In genomic region chr12:103969577-103970116, GRCm38 (mm10) we compare ENCODE assay signal across 21 mouse cellular contexts. TPM values are rescaled to one million over a fixed set of nuclear protein-coding genes. Genes with fewer than 3 reads are reported as not detected.
DNase-seq lines count a peak whose midpoint lies in the region; ATAC-seq and TF ChIP-seq lines count a peak whose summit lies in the region.
"Had no signal": no experiment of that assay in that cellular context is flagged by ENCODE, and none has a peak within 500 bp of the region (broad histone marks: within the 10 kb centered on the region; RNA-seq: fewer than 3 reads in every experiment).

No protein-coding gene starts in this region.

- peak overlapping the region; percentile 86 for H3K27ac ChIP-seq in intestine, postnatal 0 days (ENCODE audit: low read depth, low read length)
- H3K27ac ChIP-seq: embryonic facial prominence, embryonic 10.5 days; forebrain, embryonic 10.5 days; hindbrain, embryonic 10.5 days; hindbrain, embryonic 14.5 days had no signal

- no peak overlapping the region for H3K4me2 ChIP-seq in intestine, postnatal 0 days (replicated peaks; ENCODE audit: low read depth)
- H3K4me2 ChIP-seq: heart, embryonic 12.5 days; hindbrain, embryonic 14.5 days had no signal

- no peak overlapping the region for H3K9ac ChIP-seq in intestine, postnatal 0 days (ENCODE audit: low read depth, low read length)
- H3K9ac ChIP-seq: heart, embryonic 12.5 days; hindbrain, embryonic 14.5 days had no signal

- H3K27me3 ChIP-seq in intestine, postnatal 0 days (replicated peaks; ENCODE audit: control insufficient read depth, insufficient read depth, low read length), result no peaks in the 10 kb centered on the region
- H3K27me3 ChIP-seq: heart, embryonic 12.5 days had no signal

- H3K36me3 ChIP-seq in intestine, postnatal 0 days (ENCODE audit: control insufficient read depth, insufficient read depth), result no peaks in the 10 kb centered on the region
- H3K36me3 ChIP-seq: embryonic facial prominence, embryonic 10.5 days; forebrain, embryonic 10.5 days; G1E; heart, embryonic 12.5 days; hindbrain, embryonic 10.5 days had no signal

- H3K9me3 ChIP-seq in intestine, postnatal 0 days (ENCODE audit: control insufficient read depth), result no peaks in the 10 kb centered on the region

- TF ChIP-seq CTCF in intestine, postnatal 0 days (IDR thresholded peaks at IDR 0.05; ENCODE audit: low read depth), result no peak

- no peak overlapping the region for H3K4me3 ChIP-seq in intestine, postnatal 0 days (ENCODE audit: low read depth, low read length)
- H3K4me3 ChIP-seq: embryonic facial prominence, embryonic 10.5 days; forebrain, embryonic 10.5 days; heart, embryonic 12.5 days; hindbrain, embryonic 10.5 days had no signal

- 38% methylated on average over 9 of the region's 9 CpGs for WGBS in intestine, postnatal 0 days

- no peaks in the 10 kb centered on the region for H3K4me1 ChIP-seq in intestine, postnatal 0 days (replicated peaks; ENCODE audit: control insufficient read depth, insufficient read depth, low read length)
- H3K4me1 ChIP-seq: embryonic facial prominence, embryonic 10.5 days; forebrain, embryonic 10.5 days; heart, embryonic 12.5 days; hindbrain, embryonic 10.5 days had no signal

- DNase-seq in 3T3-L1 (ENCODE audit: low read depth, low spot score) (peak; percentile 0), R1 (ENCODE audit: low read depth, low spot score) (peak; percentile 0)
- DNase-seq in gonadal fat pad, adult 2 months (ENCODE audit: low read depth), result peak; percentile 66
- no peak for DNase-seq in spleen, postnatal 4 days (ENCODE audit: low spot score in 2 of 2)
- no peak for DNase-seq in frontal cortex, postnatal 25 days (ENCODE audit: low spot score in 2 of 2)
- DNase-seq: adrenal gland, adult 2 months; adrenal gland, postnatal 25 days; cerebellum, adult 2 months; cerebellum, postnatal 10 days; gastrocnemius, postnatal 14 days had no signal

- peak; percentile 97 for ATAC-seq in intestine, postnatal 0 days
- ATAC-seq: activated CD4-positive, CD25-positive, alpha-beta regulatory T cell, adult 4 months; forebrain, embryonic 14.5 days had no signal

RNA-seq across cellular contexts. Expression of gene Serpina1e, which starts 10.9 kb away (rescaled TPM):
- 0.36 and 0.85 TPM in 2 replicates for polyA plus RNA-seq in gonadal fat pad, adult 2 months (2012; rRNA removed)
- polyA plus RNA-seq in intestine, postnatal 0 days (2015; fragmentation: Nextera tagmentation; extraction: Ambion mirVana), result 177 and 211 TPM in 2 replicates
- polyA plus RNA-seq: activated CD4-positive, CD25-positive, alpha-beta regulatory T cell, adult 4 months; cerebellum, adult 2 months; embryonic facial prominence, embryonic 10.5 days; embryonic facial prominence, embryonic 14.5 days; forebrain, embryonic 10.5 days; forebrain, embryonic 14.5 days; G1E; hindbrain, embryonic 10.5 days; hindbrain, embryonic 14.5 days had no signal

RNA-seq across cellular contexts. Expression of gene Serpina11, which starts 20.1 kb away (rescaled TPM):
- polyA plus RNA-seq in gonadal fat pad, adult 2 months (2012; rRNA removed), result not detected in 2 replicates
- polyA plus RNA-seq in intestine, postnatal 0 days (2015; fragmentation: Nextera tagmentation; extraction: Ambion mirVana), result not detected in 2 replicates
- polyA plus RNA-seq: activated CD4-positive, CD25-positive, alpha-beta regulatory T cell, adult 4 months; embryonic facial prominence, embryonic 10.5 days; embryonic facial prominence, embryonic 14.5 days; forebrain, embryonic 10.5 days; forebrain, embryonic 14.5 days; G1E; heart, embryonic 12.5 days; heart, embryonic 16.5 days; hindbrain, embryonic 10.5 days; hindbrain, embryonic 14.5 days had no signal

RNA-seq across cellular contexts. Expression of gene Serpina9, which starts 43.9 kb away (rescaled TPM):
- polyA plus RNA-seq in gonadal fat pad, adult 2 months (2012; rRNA removed), result not detected in 2 replicates
- not detected in 2 replicates for polyA plus RNA-seq in intestine, postnatal 0 days (2015; fragmentation: Nextera tagmentation; extraction: Ambion mirVana)
- polyA plus RNA-seq: adrenal gland, adult 2 months; embryonic facial prominence, embryonic 10.5 days; forebrain, embryonic 10.5 days; forebrain, embryonic 14.5 days; G1E; hindbrain, embryonic 10.5 days; hindbrain, embryonic 14.5 days had no signal

Comparison
In these comparisons a context has a peak if more than half of its experiments do, and no peak if none do; other contexts are left out.
1. DNase-seq: peak in 3T3-L1 (single experiment), R1 (single experiment) and gonadal fat pad, adult 2 months (single experiment); none in spleen, postnatal 4 days (0 of 2) and frontal cortex, postnatal 25 days (0 of 2).
2. RNA of gene Serpina1e, which starts 10.9 kb away (polyA plus RNA-seq): 177 to 211 TPM in intestine, postnatal 0 days; 0.36 to 0.85 TPM in gonadal fat pad, adult 2 months; every median in the first group is over 10 times any median in the second.